Mouse (Mus musculus): ENCODE data around the gene A3galt2.

DNA sequence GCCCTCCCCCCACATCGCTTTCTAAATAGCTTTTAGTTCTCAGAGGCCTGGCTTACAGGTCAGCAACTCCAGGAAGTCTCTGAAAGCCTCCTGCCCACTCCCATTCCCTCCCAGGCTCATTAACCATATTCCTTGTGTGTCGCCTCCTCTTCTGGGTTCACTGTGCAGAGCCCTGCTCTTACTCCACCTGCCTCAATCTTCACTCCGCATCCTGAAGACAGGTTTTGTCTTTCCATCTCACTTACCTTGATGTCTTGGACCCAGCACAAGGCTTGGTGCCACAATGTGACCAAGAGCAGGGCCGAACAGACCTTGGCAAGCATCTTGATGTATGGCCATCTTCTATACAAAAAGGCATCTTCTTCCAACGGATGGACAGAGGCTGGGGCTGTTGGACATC is 4.0 kb downstream of the A3galt2 start:
- TF ChIP-seq EP300 (optimal IDR thresholded peaks at IDR 0.05) (no peak), CTCF (IDR thresholded peaks at IDR 0.05; ENCODE audit: low read depth) (no peak)
